Mouse (Mus musculus): ENCODE measurements at regions not wholly inside any gene's neighbourhood (a gene's known extent, or its start where the extent isn't known, plus 50 kb on each side); places are given as distances from the start of the nearest gene placed in this dataset.
"Not testable (repeated sequence)": the region's sequence is repeated elsewhere in the genome, so short reads cannot be mapped to it uniquely, and the experiment has no call there.

- DNase-seq, result no peak
- intact Hi-C loops (cut with DNase I), result no loop called here
Measured at GRCm38 (mm10) chr19:59516957-59517356, 58.8 kb downstream of the Emx2 start.

GRCm38 (mm10) chr19:59519156-59519555 is 61.0 kb downstream of the Emx2 start:
- DNase-seq, result no peak
- intact Hi-C loops (cut with DNase I), result no loop called here

- intact Hi-C loops (cut with DNase I), result no loop called here
- DNase-seq, result no peak
Measured at GRCm38 (mm10) chr19:59522176-59522575, 64.0 kb downstream of the Emx2 start.

GRCm38 (mm10) chr19:59523356-59523755 is 65.2 kb downstream of the Emx2 start:
- intact Hi-C loops (cut with DNase I), result no loop called here
- no peak for DNase-seq

GRCm38 (mm10) chr19:59564101-59564500 is 105.9 kb downstream of the Emx2 start:
- DNase-seq, result no peak
- intact Hi-C loops (cut with DNase I), result no loop called here

GRCm38 (mm10) chr19:59568907-59569306 is 110.7 kb downstream of the Emx2 start:
- intact Hi-C loops (cut with DNase I), result no loop called here
- DNase-seq, result no peak

GRCm38 (mm10) chr19:59569590-59569989 is 111.4 kb downstream of the Emx2 start:
- DNase-seq; intact Hi-C loops (cut with DNase I): not testable (repeated sequence)

- intact Hi-C loops (cut with DNase I), result no loop called here
- DNase-seq, result peak; percentile 32
Measured at GRCm38 (mm10) chr19:59574346-59574745, 116.2 kb downstream of the Emx2 start.

- intact Hi-C loops (cut with DNase I), result no loop called here
- no peak for DNase-seq
Measured at GRCm38 (mm10) chr19:59577886-59578285, 119.7 kb downstream of the Emx2 start.

GRCm38 (mm10) chr19:59579676-59580075 is 121.5 kb downstream of the Emx2 start:
- intact Hi-C loops (cut with DNase I), result no loop called here

GRCm38 (mm10) chr19:59585835-59586234 is 127.7 kb downstream of the Emx2 start:
- intact Hi-C loops (cut with DNase I), result no loop called here
- DNase-seq, result no peak

More at GRCm38 (mm10) chr19:59579676-59580075, 121.5 kb downstream of the Emx2 start:
- DNase-seq, result no peak

- DNase-seq, result no peak
- intact Hi-C loops (cut with DNase I), result no loop called here
Measured at GRCm38 (mm10) chr19:59587303-59587702, 129.1 kb downstream of the Emx2 start.

GRCm38 (mm10) chr19:59588068-59588522 is 129.9 kb downstream of the Emx2 start:
- intact Hi-C loops (cut with DNase I), result no loop called here
- peak; percentile 57 for DNase-seq

GRCm38 (mm10) chr19:59590021-59590420 is 131.8 kb downstream of the Emx2 start:
- intact Hi-C loops (cut with DNase I), result no loop called here
- DNase-seq, result no peak

- intact Hi-C loops (cut with DNase I), result no loop called here
- no peak for DNase-seq
Measured at GRCm38 (mm10) chr19:59592060-59592459, 133.9 kb downstream of the Emx2 start.

GRCm38 (mm10) chr19:59624288-59624795 is 166.2 kb downstream of the Emx2 start:
- no peak for DNase-seq
- intact Hi-C loops (cut with DNase I), result no loop called here

GRCm38 (mm10) chr19:59627681-59628080 is 169.5 kb downstream of the Emx2 start:
- no peak for DNase-seq
- intact Hi-C loops (cut with DNase I), result no loop called here

GRCm38 (mm10) chr19:59628296-59629160 is 170.4 kb downstream of the Emx2 start:
- intact Hi-C loops (cut with DNase I), result no loop called here
- no peak for DNase-seq

GRCm38 (mm10) chr19:59629161-59629445 is 170.9 kb downstream of the Emx2 start:
- intact Hi-C loops (cut with DNase I), result no loop called here
- peak; percentile 16 for DNase-seq

GRCm38 (mm10) chr19:59630095-59630494 is 171.9 kb downstream of the Emx2 start:
- DNase-seq, result no peak
- intact Hi-C loops (cut with DNase I), result no loop called here

- intact Hi-C loops (cut with DNase I), result no loop called here
Measured at GRCm38 (mm10) chr19:59630706-59631105, 172.5 kb downstream of the Emx2 start.

GRCm38 (mm10) chr19:59631541-59631940 is 173.4 kb downstream of the Emx2 start:
- intact Hi-C loops (cut with DNase I), result no loop called here
- no peak for DNase-seq

More at GRCm38 (mm10) chr19:59630706-59631105, 172.5 kb downstream of the Emx2 start:
- no peak for DNase-seq
